ENCODE assay signal across 10 mouse cellular contexts in genomic region chr7:107568971-107569370, GRCm38 (mm10). TPM values are rescaled to one million over a fixed set of nuclear protein-coding genes. Genes with fewer than 3 reads are reported as not detected.
DNase-seq lines count a peak whose midpoint lies in the region; ATAC-seq and TF ChIP-seq lines count a peak whose summit lies in the region.
"Had no signal": no experiment of that assay in that cellular context is flagged by ENCODE, and none has a peak within 500 bp of the region (broad histone marks: within the 10 kb centered on the region; RNA-seq: fewer than 3 reads in every experiment).

No protein-coding gene starts in this region.

- H3K9me3 ChIP-seq in lung, embryonic 15.5 days, result no peaks in the 10 kb centered on the region
- 0 out of 2 replicates have a peak, but pooled peaks cover 3% of the 10 kb centered on the region for H3K9me3 ChIP-seq in heart, embryonic 16.5 days (replicated peaks; ENCODE audit: control insufficient read depth, low read length)
- no peaks in the 10 kb centered on the region for H3K9me3 ChIP-seq in liver, postnatal 0 days (ENCODE audit: low read length)
- H3K9me3 ChIP-seq: neural tube, embryonic 12.5 days had no signal

- no peak for TF ChIP-seq CTCF in liver, postnatal 0 days (IDR thresholded peaks at IDR 0.05; ENCODE audit: low read depth)

- TF ChIP-seq EP300 in liver, postnatal 0 days (IDR thresholded peaks at IDR 0.05; ENCODE audit: low read depth), result no peak

- intact Hi-C loops in heart, postnatal 36 days (cut with DNase I), result loop anchor here (5.0 kb wide), 1 partner anchor 138 kb away; no protein-coding TSS in a partner anchor

- peak overlapping the region; percentile 25 for H3K4me3 ChIP-seq in lung, embryonic 15.5 days
- peak overlapping the region; percentile 23 for H3K4me3 ChIP-seq in heart, embryonic 16.5 days (ENCODE audit: low read length)
- no peak overlapping the region for H3K4me3 ChIP-seq in liver, postnatal 0 days (ENCODE audit: low read depth, low read length)
- H3K4me3 ChIP-seq: neural tube, embryonic 12.5 days had no signal

- no peak overlapping the region for H3K27ac ChIP-seq in lung, embryonic 15.5 days
- no peak overlapping the region for H3K27ac ChIP-seq in heart, embryonic 16.5 days (ENCODE audit: low read length)
- no peak overlapping the region for H3K27ac ChIP-seq in liver, postnatal 0 days (ENCODE audit: low read depth)
- H3K27ac ChIP-seq: neural tube, embryonic 12.5 days had no signal

- peaks cover 6% of the 10 kb centered on the region for H3K36me3 ChIP-seq in lung, embryonic 15.5 days
- no peaks in the 10 kb centered on the region for H3K36me3 ChIP-seq in heart, embryonic 16.5 days (ENCODE audit: control insufficient read depth, insufficient read depth)
- no peaks in the 10 kb centered on the region for H3K36me3 ChIP-seq in liver, postnatal 0 days (replicated peaks; ENCODE audit: insufficient read depth, low read length)
- H3K36me3 ChIP-seq: neural tube, embryonic 12.5 days had no signal

- WGBS in lung, embryonic 15.5 days, result 46% methylated on average over 4 of the region's 4 CpGs
- 46% methylated on average over 4 of the region's 4 CpGs for WGBS in heart, embryonic 16.5 days
- WGBS in liver, postnatal 0 days (ENCODE audit: insufficient replicate concordance), result 59% methylated on average over 4 of the region's 4 CpGs

- H3K27me3 ChIP-seq in lung, embryonic 15.5 days, result no peaks in the 10 kb centered on the region
- no peaks in the 10 kb centered on the region for H3K27me3 ChIP-seq in heart, embryonic 16.5 days (ENCODE audit: control insufficient read depth, insufficient read depth, low read length)
- H3K27me3 ChIP-seq in liver, postnatal 0 days (ENCODE audit: insufficient read depth, low read length), result no peaks in the 10 kb centered on the region
- H3K27me3 ChIP-seq: neural tube, embryonic 12.5 days had no signal

- H3K9ac ChIP-seq in lung, embryonic 15.5 days, result no peak overlapping the region
- H3K9ac ChIP-seq in heart, embryonic 16.5 days (ENCODE audit: low read length), result no peak overlapping the region
- H3K9ac ChIP-seq in liver, postnatal 0 days (replicated peaks), result no peak overlapping the region
- H3K9ac ChIP-seq: neural tube, embryonic 12.5 days had no signal

- H3K4me2 ChIP-seq in lung, embryonic 15.5 days, result peak overlapping the region; percentile 48
- H3K4me2 ChIP-seq in heart, embryonic 16.5 days (ENCODE audit: low read depth, low read length), result peak overlapping the region; percentile 42
- 0 out of 2 replicates have a peak overlapping the region, but pooled peaks have one; percentile 18 for H3K4me2 ChIP-seq in liver, postnatal 0 days (ENCODE audit: low read depth, low read length)
- H3K4me2 ChIP-seq: neural tube, embryonic 12.5 days had no signal

- peak; percentile 85 for DNase-seq in heart, adult 11 months
- DNase-seq in heart, postnatal 36 days, result no peak
- DNase-seq in lung, postnatal 4 days, result no peak
- DNase-seq in liver, postnatal 0 days, result no peak
- no peak for DNase-seq in B cell, adult 2 months
- no peak for DNase-seq in layer of hippocampus, postnatal 14 days (ENCODE audit: low spot score in 2 of 2)

- H3K4me1 ChIP-seq in lung, embryonic 15.5 days, result 0 out of 2 replicates have a peak, but pooled peaks cover 9% of the 10 kb centered on the region
- no peaks in the 10 kb centered on the region for H3K4me1 ChIP-seq in heart, embryonic 16.5 days (ENCODE audit: control insufficient read depth, insufficient read depth, low read length)
- no peaks in the 10 kb centered on the region for H3K4me1 ChIP-seq in liver, postnatal 0 days (ENCODE audit: insufficient read depth)
- H3K4me1 ChIP-seq: neural tube, embryonic 12.5 days had no signal

- no peak for ATAC-seq in lung, embryonic 15.5 days (ENCODE audit: borderline replicate concordance, extremely low read depth, low FRiP score, low TSS enrichment)
- no peak for ATAC-seq in heart, embryonic 16.5 days (replicated peaks; ENCODE audit: extremely low read depth, insufficient read depth, low FRiP score)
- no peak for ATAC-seq in liver, postnatal 0 days

RNA-seq across cellular contexts. Expression of gene Olfml1, which starts 1.7 kb away (rescaled TPM):
- total RNA-seq in heart, postnatal 36 days (2021), result 1 to 10 TPM; 5.1 to 6.2 TPM
- polyA plus RNA-seq in lung, embryonic 15.5 days (2015; fragmentation: Nextera tagmentation; extraction: Ambion mirVana), result 14.8 and 16.7 TPM in 2 replicates
- polyA plus RNA-seq in heart, embryonic 16.5 days (2015; fragmentation: Nextera tagmentation; extraction: Ambion mirVana), result 6.6 and 7.5 TPM in 2 replicates
- polyA plus RNA-seq in liver, postnatal 0 days (2015; fragmentation: Nextera tagmentation; extraction: Ambion mirVana), result 1.5 and 1.6 TPM in 2 replicates
- total RNA-seq in layer of hippocampus, postnatal 14 days (2021), result 10 to 100 TPM in 1 of 2 experiments, 1 to 10 TPM in 1; 9.2 to 10.3 TPM

RNA-seq across cellular contexts. Expression of gene Ppfibp2, which starts 26.0 kb away (rescaled TPM):
- total RNA-seq in heart, postnatal 36 days (2021), result 10 to 100 TPM; 23.2 to 24.6 TPM
- 6.7 and 7.9 TPM in 2 replicates for polyA plus RNA-seq in lung, embryonic 15.5 days (2015; fragmentation: Nextera tagmentation; extraction: Ambion mirVana)
- polyA plus RNA-seq in heart, embryonic 16.5 days (2015; fragmentation: Nextera tagmentation; extraction: Ambion mirVana), result 5.6 and 5.9 TPM in 2 replicates
- polyA plus RNA-seq in liver, postnatal 0 days (2015; fragmentation: Nextera tagmentation; extraction: Ambion mirVana), result 7.7 and 8.3 TPM in 2 replicates
- 1 to 10 TPM; 4.3 to 5.9 TPM for total RNA-seq in layer of hippocampus, postnatal 14 days (2021)

RNA-seq across cellular contexts. Expression of gene 5330417H12Rik, which starts 56.0 kb away (rescaled TPM):
- total RNA-seq in heart, postnatal 36 days (2021), result not detected
- polyA plus RNA-seq in lung, embryonic 15.5 days (2015; fragmentation: Nextera tagmentation; extraction: Ambion mirVana), result not detected in 2 replicates
- polyA plus RNA-seq in heart, embryonic 16.5 days (2015; fragmentation: Nextera tagmentation; extraction: Ambion mirVana), result not detected in 2 replicates
- polyA plus RNA-seq in liver, postnatal 0 days (2015; fragmentation: Nextera tagmentation; extraction: Ambion mirVana), result 0.08 TPM in 1 of 2 replicates, not detected in the other
- total RNA-seq in layer of hippocampus, postnatal 14 days (2021), result not detected
- total RNA-seq: left cerebral cortex, postnatal 36 days had no signal
- polyA plus RNA-seq: neural tube, embryonic 12.5 days had no signal
